Mouse (Mus musculus) frontal cortex, adult (tissue): ENCODE measurements at regions not wholly inside any gene's neighbourhood (a gene's known extent, or its start where the extent isn't known, plus 50 kb on each side); places are given as distances from the start of the nearest gene placed in this dataset.

Experiments used
- ATAC-seq: cut with Nextera tagmentation; 2 replicates; pipeline ENCODE4 v1.9.2; 2017; ENCODE audit warnings: mild to moderate bottlenecking, moderate library complexity, mixed read lengths; ENCODE audit not compliant: low TSS enrichment

- no peak for ATAC-seq
Measured at GRCm38 (mm10) chr12:118549071-118549470, 247.8 kb upstream of the Sp4 start.

DNA sequence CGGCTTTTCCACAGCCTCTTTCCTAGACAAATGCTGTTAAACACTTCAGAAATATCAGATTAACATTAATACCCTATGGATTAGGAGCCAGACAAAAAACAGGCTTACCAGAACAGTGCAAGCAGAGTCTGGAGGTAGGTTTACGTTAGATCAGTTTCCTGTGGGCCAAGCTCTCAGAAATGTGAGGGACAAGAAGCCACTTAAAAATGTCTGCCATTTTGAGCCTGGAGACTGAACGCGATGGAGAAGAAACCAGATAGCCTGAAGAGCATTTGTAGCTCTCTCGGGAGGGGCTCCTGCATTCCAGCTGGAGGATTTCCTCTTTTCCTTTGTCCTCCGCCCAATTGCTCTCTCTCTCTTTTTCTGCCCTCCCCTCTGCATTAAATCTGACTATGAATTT, 239.1 kb upstream of the Sp4 start:
- ATAC-seq = no peak

- ATAC-seq = no peak
Measured at GRCm38 (mm10) chr12:118530514-118530913, 229.3 kb upstream of the Sp4 start.

DNA sequence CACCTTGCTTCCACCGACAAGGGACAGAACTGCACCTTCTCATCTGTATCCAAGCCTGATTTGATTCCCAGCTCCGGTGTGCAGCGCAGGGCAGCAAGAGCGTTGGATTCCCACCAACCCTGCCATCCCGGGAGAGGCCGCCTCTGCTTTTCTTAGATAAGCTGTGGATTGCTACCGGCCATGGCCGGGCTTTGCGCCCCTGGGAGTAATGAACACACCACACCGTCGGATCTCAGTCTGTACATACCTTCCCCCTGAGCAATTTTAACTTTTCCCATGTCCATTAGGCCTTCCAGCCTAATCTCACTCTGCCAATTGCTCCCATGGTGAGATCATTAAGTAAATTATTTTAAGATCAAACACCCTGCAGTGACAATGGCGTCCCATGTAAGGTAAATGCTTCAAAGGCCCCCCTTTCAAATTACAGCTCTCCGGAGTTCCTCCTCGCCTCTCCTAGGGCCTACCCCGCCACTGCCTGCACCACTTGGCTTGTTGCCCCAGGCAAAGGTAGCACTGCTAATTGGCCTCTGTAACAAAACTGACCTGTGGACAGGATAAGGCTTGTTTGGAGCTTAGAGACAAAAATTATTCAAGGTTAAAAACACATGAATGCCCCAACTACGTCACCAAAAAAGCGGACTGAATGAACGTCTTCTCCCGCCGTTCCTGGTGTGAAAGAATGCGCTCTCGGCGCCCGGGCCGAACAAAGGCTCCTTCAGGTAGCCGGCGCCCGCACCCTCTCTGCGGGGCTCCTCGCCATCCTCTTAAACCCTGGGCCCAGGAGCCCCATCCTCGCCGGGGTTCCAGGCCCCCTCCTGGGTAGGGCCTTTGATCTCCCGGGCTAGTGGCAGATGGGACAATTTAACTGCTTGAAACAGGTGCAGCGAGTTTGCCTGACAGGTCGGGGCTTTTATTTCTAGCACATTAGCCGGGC, 228.5 kb upstream of the Sp4 start:
- ATAC-seq = no peak

DNA sequence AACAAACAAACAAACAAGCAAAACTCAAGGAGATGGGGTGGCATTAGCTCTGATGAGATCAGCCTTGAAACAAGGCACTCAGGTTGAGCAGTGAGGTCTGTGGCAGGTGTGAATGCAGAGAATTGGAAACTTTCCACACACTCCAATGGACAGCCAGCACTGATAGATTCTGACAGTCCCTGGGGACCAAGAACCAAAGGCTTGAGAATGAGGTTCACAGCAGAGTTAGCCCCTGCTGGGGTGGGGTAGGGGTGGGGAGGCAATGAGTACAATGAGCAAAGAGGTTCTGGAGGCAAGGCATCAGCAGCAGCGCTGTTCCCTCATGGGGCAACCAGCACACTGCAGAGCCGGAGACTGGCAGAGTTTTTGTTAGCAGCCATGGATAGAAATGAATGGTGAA, 220.5 kb upstream of the Sp4 start:
- no peak for ATAC-seq

- no peak for ATAC-seq
Measured at GRCm38 (mm10) chr12:118521329-118521728, 220.1 kb upstream of the Sp4 start.

- no peak for ATAC-seq
Measured at GRCm38 (mm10) chr12:118519801-118520327, 218.6 kb upstream of the Sp4 start.

DNA sequence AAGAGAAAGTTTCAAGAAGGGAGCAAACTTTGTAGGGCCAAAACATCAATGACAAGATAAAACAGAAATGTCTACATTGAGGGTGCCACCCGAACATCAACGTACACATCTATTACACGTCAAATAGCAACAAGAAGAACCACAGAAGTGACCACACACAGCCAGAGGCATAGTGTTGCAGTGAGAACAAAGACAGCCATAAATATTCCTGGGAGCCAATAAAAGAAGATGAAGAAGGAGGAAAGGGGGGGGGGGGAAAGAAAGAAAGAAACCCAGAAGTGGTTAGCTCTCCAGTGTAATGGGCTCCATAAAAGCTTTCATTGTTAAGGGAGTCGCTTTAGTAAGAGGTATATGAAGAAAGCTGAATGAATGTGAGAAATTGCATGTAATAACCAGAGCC, 209.7 kb upstream of the Sp4 start:
- ATAC-seq = no peak

DNA sequence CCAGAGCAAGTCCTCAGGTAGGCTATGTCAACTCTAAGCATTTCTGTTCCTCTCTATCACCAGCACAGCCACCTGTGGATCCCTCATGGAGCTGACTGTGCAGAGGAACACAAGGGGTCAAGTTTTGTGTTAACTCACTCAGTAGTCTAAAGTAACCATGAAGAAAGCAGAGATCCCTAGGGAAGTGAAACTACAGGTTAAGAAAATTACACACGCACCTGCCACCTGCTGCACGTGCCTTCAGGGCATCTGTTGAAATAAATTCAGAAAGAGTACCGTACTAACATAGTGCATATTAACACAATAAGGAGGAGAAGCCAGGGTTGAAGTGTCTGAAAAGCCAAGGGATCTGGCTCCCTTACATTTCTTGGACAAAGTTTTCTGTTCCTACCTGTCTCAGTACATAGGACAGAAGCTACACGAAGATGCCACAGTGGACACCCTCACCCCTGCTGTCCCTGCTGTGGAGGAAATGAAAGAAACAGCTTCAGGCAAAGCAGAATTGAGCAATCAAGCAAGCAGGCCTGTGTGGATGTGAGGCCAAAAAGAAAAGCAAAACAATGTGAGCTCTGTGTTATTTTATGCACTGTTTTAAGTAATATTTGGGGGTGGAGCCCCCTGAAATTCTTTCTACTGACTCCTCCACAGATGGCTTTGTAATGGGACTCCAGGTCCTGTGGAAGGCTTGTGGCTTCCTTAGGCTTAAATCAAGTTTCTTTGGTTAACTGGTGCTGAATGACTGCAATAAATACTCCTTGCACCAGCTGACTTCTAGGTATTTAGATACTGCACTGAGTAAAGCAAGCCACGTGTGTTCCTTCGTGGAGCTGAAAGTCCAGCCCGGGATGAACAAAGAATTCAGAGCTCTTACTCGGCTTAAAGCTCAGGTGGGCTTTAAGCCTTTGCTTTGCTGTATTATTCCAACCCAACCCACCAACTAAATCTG, 208.0 kb upstream of the Sp4 start:
- no peak for ATAC-seq

DNA sequence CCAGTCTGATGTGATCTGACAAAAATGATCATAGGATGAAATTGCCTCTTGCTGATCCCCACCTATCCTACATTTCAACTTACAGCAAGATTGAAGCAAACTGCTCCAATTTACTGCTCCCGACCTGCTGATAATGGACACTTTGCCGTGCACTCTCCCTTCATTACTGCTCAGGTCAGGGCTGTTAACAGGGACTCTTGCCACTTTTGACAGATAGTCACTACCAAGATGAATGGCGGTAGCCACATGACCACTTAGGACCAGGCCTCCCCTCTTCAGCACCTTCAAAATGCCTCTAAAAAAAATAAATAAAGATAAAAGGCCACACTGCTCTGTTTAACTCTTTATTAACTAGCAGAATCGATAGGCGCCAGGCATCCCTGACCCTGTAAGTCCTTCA, 199.2 kb upstream of the Sp4 start:
- no peak for ATAC-seq

DNA sequence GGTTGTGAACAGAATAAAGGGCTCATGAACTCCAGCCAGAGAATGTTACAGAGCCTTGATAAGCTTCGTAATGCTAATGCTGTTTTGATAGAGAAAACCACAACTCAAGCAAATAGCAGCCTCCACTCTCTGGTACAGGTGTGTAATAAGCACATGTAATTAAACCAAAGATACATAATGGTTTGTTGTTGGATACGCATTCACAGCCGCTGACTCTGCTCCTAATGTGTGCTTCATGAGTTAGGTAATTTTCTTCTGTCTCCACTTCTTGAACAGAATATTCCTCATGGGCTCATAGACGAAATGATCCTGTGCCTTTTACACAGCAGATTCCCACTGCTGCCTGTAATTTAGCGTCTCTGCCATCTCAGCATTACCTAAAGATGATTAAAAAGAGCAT, 186.8 kb upstream of the Sp4 start:
- no peak for ATAC-seq

GRCm38 (mm10) chr12:118486434-118486833, 185.2 kb upstream of the Sp4 start:
- no peak for ATAC-seq

DNA sequence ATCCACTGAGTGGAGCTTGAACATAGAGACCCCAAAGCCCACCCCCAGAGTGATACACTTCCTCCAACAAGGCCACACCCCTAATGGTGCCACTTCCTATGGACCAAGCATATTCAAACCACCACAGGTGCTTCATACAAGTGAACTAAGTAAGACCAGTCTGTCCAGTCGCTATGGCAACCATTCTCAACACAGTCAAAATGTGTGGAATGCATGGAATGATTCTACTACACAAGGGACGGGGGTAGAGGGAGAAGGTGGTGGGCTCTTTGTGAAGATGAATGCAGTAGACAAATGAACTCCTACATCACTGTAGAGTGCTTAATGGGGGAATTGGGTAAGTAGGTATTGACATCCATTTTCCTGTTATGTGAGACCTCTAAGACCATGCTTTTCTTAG, 180.1 kb upstream of the Sp4 start:
- no peak for ATAC-seq

- no peak for ATAC-seq
Measured at GRCm38 (mm10) chr12:118474732-118475131, 173.5 kb upstream of the Sp4 start.

- no peak for ATAC-seq
Measured at GRCm38 (mm10) chr12:118466837-118467236, 165.6 kb upstream of the Sp4 start.

- ATAC-seq = peak; percentile 79
Measured at GRCm38 (mm10) chr12:118457493-118458408, 156.5 kb upstream of the Sp4 start.

GRCm38 (mm10) chr12:118455609-118456008, 154.4 kb upstream of the Sp4 start:
- no peak for ATAC-seq

- ATAC-seq = no peak
Measured at GRCm38 (mm10) chr12:118439626-118440025, 138.4 kb upstream of the Sp4 start.

GRCm38 (mm10) chr12:118438882-118439281, 137.6 kb upstream of the Sp4 start:
- ATAC-seq = no peak

DNA sequence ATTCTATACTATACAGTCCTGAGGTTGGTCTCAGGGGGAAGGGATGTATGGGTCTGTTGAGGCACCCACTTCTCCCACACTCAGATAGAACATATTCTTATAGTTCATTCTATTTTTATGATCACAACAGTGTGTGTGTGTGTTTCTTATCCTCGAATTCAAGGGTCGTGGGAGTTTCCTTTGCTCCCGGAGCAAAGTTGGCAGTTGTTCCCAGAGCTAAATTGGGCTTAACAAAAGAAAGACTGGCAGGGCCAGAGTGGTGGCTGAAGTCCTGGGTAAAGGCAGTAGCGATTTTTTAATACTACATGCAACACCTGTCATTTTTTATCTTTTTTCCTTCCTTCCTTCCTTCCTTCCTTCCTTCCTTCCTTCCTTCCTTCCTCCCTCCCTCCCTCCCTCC, 131.5 kb upstream of the Sp4 start:
- ATAC-seq = no peak

DNA sequence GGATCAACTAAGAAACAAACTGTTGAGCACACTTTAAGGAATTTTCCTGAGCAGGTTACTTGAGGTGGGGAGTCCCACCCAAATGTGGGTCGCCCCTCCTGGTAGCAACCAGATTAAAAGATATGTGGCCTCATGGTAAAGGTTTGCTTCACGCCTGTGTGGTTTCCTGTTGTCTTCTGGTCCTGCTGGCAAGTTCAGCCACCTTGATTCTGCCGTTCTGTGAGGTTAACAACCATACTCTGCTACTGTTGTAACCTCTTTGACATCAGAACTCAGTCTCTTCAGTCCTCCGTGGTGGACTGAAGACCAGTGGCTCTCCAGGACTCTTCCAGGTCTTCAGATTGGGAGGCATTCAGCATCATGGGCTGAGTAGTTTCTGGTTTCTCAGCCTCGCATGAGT, 127.1 kb upstream of the Sp4 start:
- no peak for ATAC-seq
